Mouse (Mus musculus) neural tube, embryonic 15.5 days (tissue): ENCODE measurements around the gene Ppm1n. TPM values are rescaled to one million over a fixed set of nuclear protein-coding genes. Genes with fewer than 3 reads are reported as not detected.
A peak's percentile ranks its signal among the peaks of the same experiment; 100 is the strongest.

Source experiments
- ATAC-seq: fragments of 200-750 bp; cut with Nextera tagmentation; 2 replicates; pipeline ENCODE4 v1.8.0; 2017; ENCODE audit warnings: mild to moderate bottlenecking, moderate TSS enrichment, moderate library complexity; ENCODE audit not compliant: low FRiP score
- H3K27ac ChIP-seq: fragments of 300-500 bp; sonication (generic); replicated peaks from 2 replicates; pipeline ENCODE4 v1.5.1; 2015; ENCODE audit warnings: mild to moderate bottlenecking, inconsistent platforms
- H3K27me3 ChIP-seq: fragments of 300-500 bp; sonication (generic); replicated peaks from 2 replicates; pipeline ENCODE4 v1.6.1; 2015; ENCODE audit warnings: inconsistent platforms
- H3K36me3 ChIP-seq: fragments of 300-500 bp; sonication (generic); 2 replicates; pipeline ENCODE4 v1.6.1; 2015; ENCODE audit warnings: inconsistent platforms
- H3K4me1 ChIP-seq: fragments of 300-500 bp; sonication (generic); 2 replicates; pipeline ENCODE4 v1.6.1; 2015; ENCODE audit warnings: inconsistent platforms
- H3K4me2 ChIP-seq: fragments of 300-500 bp; sonication (generic); 2 replicates; pipeline ENCODE4 v1.6.1; 2015; ENCODE audit warnings: inconsistent platforms, mild to moderate bottlenecking, moderate library complexity
- H3K4me3 ChIP-seq: fragments of 300-500 bp; sonication (generic); replicated peaks from 2 replicates; pipeline ENCODE4 v1.5.1; 2015; ENCODE audit warnings: mild to moderate bottlenecking, inconsistent platforms
- H3K9ac ChIP-seq: fragments of 300-500 bp; sonication (generic); replicated peaks from 2 replicates; pipeline ENCODE4 v1.6.1; 2015; ENCODE audit warnings: mild to moderate bottlenecking, inconsistent platforms
- H3K9me3 ChIP-seq: fragments of 300-500 bp; sonication (generic); replicated peaks from 2 replicates; pipeline ENCODE4 v1.6.1; 2016; ENCODE audit warnings: inconsistent platforms
- WGBS: fragments of 180-500 bp; shearing (Covaris S2); methylation state at CpG from one replicate; pipeline ENCODE4 v1.1.7; 2015; ENCODE audit warnings: mixed read lengths; 5-methylcytosine and 5-hydroxymethylcytosine counted together
- polyA plus RNA-seq: library from polyadenylated mRNA; unstranded; fragments of >200 nt; fragmentation: Nextera tagmentation; extraction: Ambion mirVana; gene quantifications from 2 replicates; pipeline ENCODE4 v1.2.1, GENCODE M21; 2015

Ppm1n gene
- polyA plus RNA-seq, 1 experiment from 2014 or later = 1.3 TPM

DNA sequence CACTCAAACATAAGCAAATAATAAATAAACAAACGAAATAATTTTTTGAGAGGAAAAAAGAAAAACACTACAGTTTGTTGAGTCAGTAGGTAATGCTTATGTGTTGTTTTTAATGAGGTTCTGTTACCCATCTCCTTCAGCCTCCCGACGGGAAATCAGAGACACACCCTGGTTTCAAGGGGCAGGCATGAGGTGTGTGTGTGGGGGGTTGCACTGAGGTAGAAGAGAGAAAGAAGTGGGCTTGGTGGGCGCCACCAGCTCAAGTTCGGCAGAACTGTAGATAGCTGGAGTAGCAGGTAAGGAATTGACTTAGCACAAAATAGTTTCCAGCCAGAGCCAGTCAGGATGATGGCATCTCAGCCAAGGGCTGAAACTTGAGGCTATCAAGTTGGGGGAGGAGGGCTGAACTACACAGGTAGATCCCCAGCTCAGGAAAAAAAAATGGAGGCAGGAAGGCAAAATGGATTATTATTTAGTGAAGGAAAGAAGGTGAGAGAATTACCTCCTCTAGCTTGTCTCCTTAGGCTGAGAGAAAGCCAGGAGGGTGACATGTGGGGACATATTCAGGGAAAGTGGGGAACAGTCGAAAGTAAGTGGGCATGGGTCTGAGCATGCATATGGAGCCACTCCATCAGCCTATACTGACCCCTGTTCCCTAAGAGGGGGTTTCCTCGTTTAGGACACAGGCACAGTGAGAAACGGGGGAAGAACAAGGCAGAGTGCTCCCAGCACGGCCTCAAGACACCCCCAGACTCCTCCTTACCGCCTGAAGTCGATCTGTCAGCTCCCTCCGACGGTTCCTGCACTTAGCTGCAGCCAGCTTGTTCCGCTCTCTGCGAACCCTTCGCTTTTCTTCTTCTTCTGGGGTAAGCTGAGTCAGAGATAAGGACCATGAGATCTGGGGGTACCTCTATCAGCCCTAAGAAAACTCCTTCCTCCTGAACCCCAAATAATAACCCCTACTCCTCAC, 26.2 kb upstream of the Ppm1n start:
- Histone ChIP-seq H3K4me2 (no peak overlapping the region), H3K4me1 (peaks cover 59% of the 10 kb centered on the region), H3K4me3 (no peak overlapping the region), H3K27me3 (peaks cover 55% of the 10 kb centered on the region), H3K9me3 (no peaks in the 10 kb centered on the region), H3K9ac (no peak overlapping the region), H3K36me3 (no peaks in the 10 kb centered on the region), H3K27ac (no peak overlapping the region)
- 49% methylated on average over 16 of the region's 16 CpGs for WGBS
- no peak for ATAC-seq

- H3K9me3 ChIP-seq = no peaks in the 10 kb centered on the region
- 12% methylated on average over 6 of the region's 6 CpGs for WGBS
- no peak overlapping the region for H3K9ac ChIP-seq
- peak overlapping the region; percentile 52; the same call in 1 of the 2 replicates for H3K4me2 ChIP-seq
- H3K4me1 ChIP-seq = peaks cover 58% of the 10 kb centered on the region
- peaks cover 55% of the 10 kb centered on the region for H3K27me3 ChIP-seq
- no peak for ATAC-seq
- no peak overlapping the region for H3K27ac ChIP-seq
- peak overlapping the region; percentile 20 for H3K4me3 ChIP-seq
- H3K36me3 ChIP-seq = no peaks in the 10 kb centered on the region
Observed at GRCm38 (mm10) chr7:19305413-19305735, 25.5 kb upstream of the Ppm1n start.

- Histone ChIP-seq H3K4me1 (peaks cover 59% of the 10 kb centered on the region), H3K4me3 (peak overlapping the region; percentile 20), H3K27ac (no peak overlapping the region), H3K9me3 (no peaks in the 10 kb centered on the region), H3K4me2 (peak overlapping the region; percentile 52), H3K9ac (no peak overlapping the region; the same call in 1 of the 2 replicates), H3K36me3 (no peaks in the 10 kb centered on the region), H3K27me3 (peaks cover 55% of the 10 kb centered on the region)
- 2% methylated on average over 47 of the region's 48 CpGs for WGBS
- ATAC-seq = no peak
Observed at GRCm38 (mm10) chr7:19304501-19305412, 24.9 kb upstream of the Ppm1n start.

- WGBS = 1% methylated on average over 16 of the region's 16 CpGs
- Histone ChIP-seq H3K4me2 (peak overlapping the region; percentile 52), H3K27me3 (peaks cover 55% of the 10 kb centered on the region), H3K4me1 (peaks cover 49% of the 10 kb centered on the region), H3K9me3 (no peaks in the 10 kb centered on the region), H3K36me3 (no peaks in the 10 kb centered on the region), H3K27ac (no peak overlapping the region), H3K4me3 (peak overlapping the region; percentile 13; the same call in 1 of the 2 replicates), H3K9ac (no peak overlapping the region)
- ATAC-seq = no peak
Observed at GRCm38 (mm10) chr7:19303770-19304169, 23.9 kb upstream of the Ppm1n start.

- no peak for ATAC-seq
- H3K9ac ChIP-seq = no peak overlapping the region
- H3K27ac ChIP-seq = no peak overlapping the region
- no peaks in the 10 kb centered on the region for H3K9me3 ChIP-seq
- 74% methylated on average over 12 of the region's 12 CpGs for WGBS
- peaks cover 44% of the 10 kb centered on the region for H3K4me1 ChIP-seq
- H3K4me3 ChIP-seq = no peak overlapping the region
- no peaks in the 10 kb centered on the region for H3K36me3 ChIP-seq
- peaks cover 55% of the 10 kb centered on the region for H3K27me3 ChIP-seq
- H3K4me2 ChIP-seq = no peak overlapping the region
Observed at GRCm38 (mm10) chr7:19303046-19303305, 23.1 kb upstream of the Ppm1n start.

DNA sequence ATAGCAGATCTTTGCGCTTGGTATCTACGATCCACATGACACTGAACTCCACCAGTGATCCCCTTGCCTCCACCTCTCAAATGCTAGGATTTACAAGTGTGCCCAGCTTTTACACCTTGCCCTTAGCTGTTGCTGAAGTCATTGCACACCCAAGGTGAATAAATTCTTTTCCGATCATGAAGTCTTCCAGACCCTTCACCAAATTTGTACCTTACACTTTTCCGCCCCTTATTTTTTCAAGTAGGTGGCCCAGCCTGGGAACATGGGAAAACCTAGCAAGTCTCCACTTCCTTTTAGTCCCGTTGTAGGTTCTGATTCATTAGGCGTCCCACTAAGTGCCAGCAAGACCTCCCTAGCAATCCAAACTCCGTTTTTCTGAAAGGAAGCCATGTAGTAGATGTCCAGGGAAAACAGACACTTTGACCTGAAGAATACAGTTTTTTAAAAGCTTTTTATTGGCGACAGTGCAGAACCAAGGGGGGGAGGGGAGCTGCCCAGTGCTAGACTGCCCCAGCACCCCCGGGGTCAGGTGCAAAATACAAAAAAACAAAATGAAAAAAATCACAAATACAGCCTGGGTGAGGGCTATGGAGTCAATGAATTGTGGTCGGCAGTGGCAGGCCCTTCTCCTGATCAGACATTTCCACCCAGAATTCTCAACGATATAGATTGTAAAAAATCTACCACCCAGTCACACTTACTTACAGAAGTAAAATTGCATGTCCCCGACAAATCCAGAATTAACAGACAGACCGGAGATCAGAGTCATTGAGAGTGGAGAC, 22.6 kb upstream of the Ppm1n start:
- Histone ChIP-seq H3K27me3 (peaks cover 55% of the 10 kb centered on the region), H3K36me3 (no peaks in the 10 kb centered on the region), H3K4me1 (peaks cover 39% of the 10 kb centered on the region), H3K27ac (no peak overlapping the region), H3K4me2 (peak overlapping the region; percentile 69), H3K9me3 (no peaks in the 10 kb centered on the region), H3K4me3 (peak overlapping the region; percentile 53), H3K9ac (peak overlapping the region; percentile 36; the same call in 1 of the 2 replicates)
- ATAC-seq = no peak
- 50% methylated on average over 13 of the region's 13 CpGs for WGBS

DNA sequence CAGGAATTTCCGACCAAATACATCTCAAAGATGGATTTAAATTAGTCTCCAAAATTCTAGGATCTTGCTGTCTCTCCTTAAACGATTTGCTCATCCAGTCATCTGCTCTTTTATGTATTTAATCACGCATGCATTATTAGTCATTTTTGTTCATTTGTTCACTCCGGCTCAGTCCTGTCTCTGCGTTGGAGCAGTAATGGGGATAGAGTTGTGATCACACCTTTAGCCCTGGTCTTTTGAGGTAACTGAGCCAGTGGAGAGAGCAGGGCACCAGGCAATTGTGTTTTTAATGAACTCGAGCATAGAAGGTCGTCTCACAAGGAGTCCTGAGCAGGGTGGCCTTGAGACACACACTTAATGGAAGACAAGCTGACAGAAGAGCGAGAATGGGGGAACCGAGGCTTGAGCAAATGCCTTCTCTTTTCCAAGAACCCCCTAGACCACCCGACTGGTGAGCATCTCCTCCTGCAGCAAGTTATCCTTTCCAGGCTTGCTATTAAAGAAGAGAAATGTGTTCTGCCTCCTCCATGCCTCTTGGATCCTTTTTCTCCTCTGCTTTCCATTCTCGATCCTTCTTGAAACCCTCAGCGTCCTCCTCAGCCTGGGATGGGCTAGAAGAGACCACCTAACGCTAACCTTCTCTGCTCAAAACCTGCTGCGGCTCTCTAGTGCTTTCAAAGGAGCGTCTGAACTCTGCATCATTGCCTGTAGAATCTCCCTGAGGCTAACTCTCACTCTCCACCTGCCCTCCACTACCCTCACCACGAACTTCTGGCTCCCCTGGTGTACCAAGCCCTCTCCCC, 21.8 kb upstream of the Ppm1n start:
- peaks cover 48% of the 10 kb centered on the region for H3K27me3 ChIP-seq
- peaks cover 39% of the 10 kb centered on the region for H3K4me1 ChIP-seq
- no peak for ATAC-seq
- peak overlapping the region; percentile 69 for H3K4me2 ChIP-seq
- H3K36me3 ChIP-seq = no peaks in the 10 kb centered on the region
- no peaks in the 10 kb centered on the region for H3K9me3 ChIP-seq
- no peak overlapping the region for H3K27ac ChIP-seq
- H3K4me3 ChIP-seq = peak overlapping the region; percentile 53
- H3K9ac ChIP-seq = peak overlapping the region; percentile 36
- 7% methylated on average over 16 of the region's 16 CpGs for WGBS

- ATAC-seq = peak; percentile 90
- Histone ChIP-seq H3K27ac (no peak overlapping the region), H3K36me3 (no peaks in the 10 kb centered on the region), H3K27me3 (peaks cover 39% of the 10 kb centered on the region), H3K9ac (peak overlapping the region; percentile 42), H3K4me2 (peak overlapping the region; percentile 69), H3K9me3 (no peaks in the 10 kb centered on the region), H3K4me3 (peak overlapping the region; percentile 53), H3K4me1 (peaks cover 39% of the 10 kb centered on the region)
- WGBS = under 1% methylated on average over 29 of the region's 29 CpGs
Observed at GRCm38 (mm10) chr7:19300501-19301421, 20.9 kb upstream of the Ppm1n start.

DNA sequence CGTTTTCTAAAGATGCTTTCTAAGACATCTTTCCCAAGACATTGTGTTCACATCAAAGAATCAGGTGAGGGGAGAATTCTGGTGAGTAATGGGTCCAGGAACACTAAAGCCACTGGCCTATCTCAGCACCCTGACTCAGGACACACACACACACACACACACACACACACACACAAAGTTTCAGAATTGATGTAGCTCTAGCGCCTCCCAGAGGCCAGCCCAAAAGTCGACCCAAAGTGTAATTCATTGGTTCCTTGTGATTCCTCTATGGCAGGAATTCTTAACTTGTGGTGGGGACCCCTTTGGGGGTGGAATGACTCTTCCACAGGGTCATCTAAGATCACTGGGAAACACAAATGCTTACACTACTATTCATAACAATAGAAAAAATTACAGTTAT, 19.3 kb upstream of the Ppm1n start:
- peaks cover 24% of the 10 kb centered on the region for H3K27me3 ChIP-seq
- WGBS = 19% methylated on average over 3 of the region's 3 CpGs
- no peaks in the 10 kb centered on the region for H3K9me3 ChIP-seq
- ATAC-seq = no peak
- H3K27ac ChIP-seq = no peak overlapping the region
- H3K4me2 ChIP-seq = no peak overlapping the region
- no peak overlapping the region for H3K9ac ChIP-seq
- no peak overlapping the region for H3K4me3 ChIP-seq
- H3K4me1 ChIP-seq = peaks cover 29% of the 10 kb centered on the region
- peaks cover 7% of the 10 kb centered on the region; the same call in 1 of the 2 replicates for H3K36me3 ChIP-seq

GRCm38 (mm10) chr7:19297794-19298193, 17.9 kb upstream of the Ppm1n start:
- Histone ChIP-seq H3K4me1 (peaks cover 21% of the 10 kb centered on the region), H3K27me3 (peaks cover 10% of the 10 kb centered on the region), H3K4me2 (no peak overlapping the region), H3K27ac (no peak overlapping the region), H3K36me3 (peaks cover 20% of the 10 kb centered on the region), H3K9ac (no peak overlapping the region), H3K4me3 (no peak overlapping the region), H3K9me3 (no peaks in the 10 kb centered on the region)
- no peak for ATAC-seq
- 93% methylated on average over 5 of the region's 5 CpGs for WGBS
